Mouse (Mus musculus) heart, embryonic 11.5 days (tissue): ENCODE results near the gene Gm12216. TPM values are rescaled to one million over a fixed set of nuclear protein-coding genes. Genes with fewer than 3 reads are reported as not detected.

ENCODE experiments used
- ATAC-seq: fragments of 200-750 bp; cut with Nextera tagmentation; replicated peaks from 2 replicates; pipeline ENCODE4 v1.8.0; 2017; ENCODE audit warnings: moderate library complexity; ENCODE audit not compliant: insufficient number of reproducible peaks, low FRiP score, low TSS enrichment
- H3K27ac ChIP-seq: fragments of 300-500 bp; sonication (generic); 2 replicates; pipeline ENCODE4 v1.5.1; 2014; ENCODE audit warnings: mild to moderate bottlenecking, low read depth, low read length
- H3K27me3 ChIP-seq: fragments of 300-500 bp; sonication (generic); 2 replicates; pipeline ENCODE4 v1.6.1; 2014; ENCODE audit warnings: mild to moderate bottlenecking, low read length, mixed read lengths; ENCODE audit not compliant: control insufficient read depth, insufficient read depth
- H3K36me3 ChIP-seq: fragments of 300-500 bp; sonication (generic); 2 replicates; pipeline ENCODE4 v1.6.1; 2014; ENCODE audit warnings: mild to moderate bottlenecking, low read length, moderate library complexity, mixed read lengths; ENCODE audit not compliant: control insufficient read depth, insufficient read depth
- H3K4me1 ChIP-seq: fragments of 300-500 bp; sonication (generic); 2 replicates; pipeline ENCODE4 v1.6.1; 2014; ENCODE audit warnings: low read length; ENCODE audit not compliant: control insufficient read depth, insufficient read depth
- H3K4me2 ChIP-seq: fragments of 300-500 bp; sonication (generic); 2 replicates; pipeline ENCODE4 v1.6.1; 2014; ENCODE audit warnings: mild to moderate bottlenecking, moderate library complexity
- H3K4me3 ChIP-seq: fragments of 300-500 bp; sonication (generic); 2 replicates; pipeline ENCODE4 v1.5.1; 2014; ENCODE audit warnings: low read depth, low read length
- H3K9ac ChIP-seq: fragments of 300-500 bp; sonication (generic); 2 replicates; pipeline ENCODE4 v1.6.1; 2014; ENCODE audit warnings: mild to moderate bottlenecking, low read depth, low read length, moderate library complexity
- H3K9me3 ChIP-seq: fragments of 300-500 bp; sonication (generic); replicated peaks from 2 replicates; pipeline ENCODE4 v1.6.1; 2016; ENCODE audit warnings: low read length; ENCODE audit not compliant: control insufficient read depth
- WGBS: fragments of 180-500 bp; shearing (Covaris S2); extraction: QIAGEN DNeasy Blood & Tissue Kit; methylation state at CpG from one replicate; pipeline ENCODE4 v1.1.7; 2014; ENCODE audit not compliant: insufficient replicate concordance; 5-methylcytosine and 5-hydroxymethylcytosine counted together
- polyA plus RNA-seq: library from polyadenylated mRNA; unstranded; fragments of >200 nt; fragmentation: Nextera tagmentation; extraction: Ambion mirVana; gene quantifications from 2 replicates; pipeline ENCODE4 v1.2.1, GENCODE M21; 2014

Gene Gm12216
- polyA plus RNA-seq, 1 experiment from 2014 or later, result not detected

GRCm38 (mm10) chr11:53748614-53749013 lies 110.4 kb downstream of the Gm12216 start:
- no peak for ATAC-seq
- Histone ChIP-seq H3K27me3 (no peaks in the 10 kb centered on the region), H3K4me2 (no peak overlapping the region), H3K9ac (no peak overlapping the region), H3K36me3 (no peaks in the 10 kb centered on the region), H3K4me3 (no peak overlapping the region), H3K9me3 (no peaks in the 10 kb centered on the region), H3K27ac (no peak overlapping the region), H3K4me1 (no peaks in the 10 kb centered on the region)
- WGBS, result 77% methylated on average over 6 of the region's 6 CpGs

- ATAC-seq, result no peak
- no peaks in the 10 kb centered on the region for H3K9me3 ChIP-seq
- no peak overlapping the region for H3K4me3 ChIP-seq
- H3K27ac ChIP-seq, result no peak overlapping the region
- no peaks in the 10 kb centered on the region for H3K27me3 ChIP-seq
- no peaks in the 10 kb centered on the region for H3K36me3 ChIP-seq
- no peak overlapping the region for H3K4me2 ChIP-seq
- H3K9ac ChIP-seq, result no peak overlapping the region
- WGBS, result 85% methylated on average over 9 of the region's 9 CpGs
- no peaks in the 10 kb centered on the region for H3K4me1 ChIP-seq
Observed at GRCm38 (mm10) chr11:53747985-53748384, 111.1 kb downstream of the Gm12216 start.

- WGBS, result 78% methylated on average over 2 of the region's 2 CpGs
- Histone ChIP-seq H3K27ac (no peak overlapping the region), H3K9ac (no peak overlapping the region), H3K27me3 (no peaks in the 10 kb centered on the region), H3K9me3 (no peaks in the 10 kb centered on the region), H3K36me3 (no peaks in the 10 kb centered on the region), H3K4me2 (no peak overlapping the region), H3K4me3 (no peak overlapping the region), H3K4me1 (no peaks in the 10 kb centered on the region)
- no peak for ATAC-seq
Observed at GRCm38 (mm10) chr11:53745260-53745659, 113.8 kb downstream of the Gm12216 start.

GRCm38 (mm10) chr11:53742353-53742752 lies 116.7 kb downstream of the Gm12216 start:
- Histone ChIP-seq H3K4me1 (no peaks in the 10 kb centered on the region), H3K27me3 (no peaks in the 10 kb centered on the region), H3K27ac (no peak overlapping the region), H3K4me2 (no peak overlapping the region), H3K36me3 (no peaks in the 10 kb centered on the region), H3K4me3 (no peak overlapping the region), H3K9ac (no peak overlapping the region), H3K9me3 (no peaks in the 10 kb centered on the region)
- no peak for ATAC-seq
- WGBS, result 7% methylated on average over 5 of the region's 5 CpGs

- Histone ChIP-seq H3K9ac (no peak overlapping the region), H3K9me3 (no peaks in the 10 kb centered on the region), H3K27me3 (no peaks in the 10 kb centered on the region), H3K4me3 (no peak overlapping the region), H3K27ac (no peak overlapping the region), H3K4me2 (no peak overlapping the region), H3K4me1 (no peaks in the 10 kb centered on the region), H3K36me3 (no peaks in the 10 kb centered on the region)
- no peak for ATAC-seq
- WGBS, result 32% methylated on average over 6 of the region's 6 CpGs
Observed at GRCm38 (mm10) chr11:53737573-53737946, 121.5 kb downstream of the Gm12216 start.

GRCm38 (mm10) chr11:53736771-53737572 lies 122.1 kb downstream of the Gm12216 start:
- ATAC-seq, result no peak; the same call in 1 of the 2 replicates
- H3K36me3 ChIP-seq, result no peaks in the 10 kb centered on the region
- no peak overlapping the region for H3K4me3 ChIP-seq
- H3K27ac ChIP-seq, result no peak overlapping the region
- WGBS, result 44% methylated on average over 14 of the region's 14 CpGs
- no peaks in the 10 kb centered on the region for H3K9me3 ChIP-seq
- no peaks in the 10 kb centered on the region for H3K27me3 ChIP-seq
- no peaks in the 10 kb centered on the region for H3K4me1 ChIP-seq
- H3K4me2 ChIP-seq, result no peak overlapping the region
- no peak overlapping the region for H3K9ac ChIP-seq

- Histone ChIP-seq H3K4me3 (no peak overlapping the region), H3K9ac (no peak overlapping the region), H3K27ac (no peak overlapping the region), H3K4me1 (no peaks in the 10 kb centered on the region), H3K27me3 (no peaks in the 10 kb centered on the region), H3K9me3 (no peaks in the 10 kb centered on the region), H3K36me3 (no peaks in the 10 kb centered on the region), H3K4me2 (peak overlapping the region; percentile 54)
- ATAC-seq, result no peak
- WGBS, result 36% methylated on average over 17 of the region's 17 CpGs
Observed at GRCm38 (mm10) chr11:53735682-53736245, 123.3 kb downstream of the Gm12216 start.

GRCm38 (mm10) chr11:53734970-53735681 lies 123.9 kb downstream of the Gm12216 start:
- H3K4me2 ChIP-seq, result 0 out of 2 replicates have a peak overlapping the region, but pooled peaks have one; percentile 54

More at GRCm38 (mm10) chr11:53734970-53735681, 123.9 kb downstream of the Gm12216 start:
- H3K4me3 ChIP-seq, result no peak overlapping the region
- no peak overlapping the region for H3K27ac ChIP-seq
- 68% methylated on average over 18 of the region's 18 CpGs for WGBS
- H3K36me3 ChIP-seq, result no peaks in the 10 kb centered on the region
- H3K27me3 ChIP-seq, result no peaks in the 10 kb centered on the region
- ATAC-seq, result no peak
- H3K9ac ChIP-seq, result no peak overlapping the region
- no peaks in the 10 kb centered on the region for H3K9me3 ChIP-seq
- H3K4me1 ChIP-seq, result no peaks in the 10 kb centered on the region
